Mouse (Mus musculus) thymus, postnatal 10 days (tissue): ENCODE results near the gene Nfe2l3.
"Not testable (repeated sequence)": the region's sequence is repeated elsewhere in the genome, so short reads cannot be mapped to it uniquely, and the experiment has no call there.

Experiments
- DNase-seq, 2 experiments: peaks; one replicate each; pipeline ENCODE4 v3.0.0; 2021; ENCODE audit warnings: low spot score in 2 of 2

Nfe2l3 gene

GRCm38 (mm10) chr6:51484556-51484955 lies 52.1 kb downstream of the Nfe2l3 start:
- DNase-seq = not testable (repeated sequence)

DNA sequence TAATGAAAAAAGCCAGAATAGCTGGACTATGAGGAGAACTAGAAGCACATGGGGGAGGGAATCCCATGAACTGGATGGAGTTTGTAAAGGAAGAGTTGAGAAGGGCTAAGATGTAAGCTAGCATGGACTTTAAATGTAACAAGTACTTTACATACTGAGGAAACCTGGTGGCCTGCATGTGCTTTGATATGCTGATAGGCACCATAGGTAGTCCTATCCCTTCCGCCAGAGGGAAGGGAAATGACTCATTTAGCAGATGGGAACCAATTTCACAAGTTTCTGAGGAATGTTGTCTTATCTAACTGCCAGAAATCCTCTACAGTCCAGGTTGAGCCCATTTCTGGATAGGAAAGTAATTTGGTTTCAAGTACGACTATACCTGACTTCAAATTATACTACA lies 53.2 kb downstream of the Nfe2l3 start:
- no peak for DNase-seq

DNA sequence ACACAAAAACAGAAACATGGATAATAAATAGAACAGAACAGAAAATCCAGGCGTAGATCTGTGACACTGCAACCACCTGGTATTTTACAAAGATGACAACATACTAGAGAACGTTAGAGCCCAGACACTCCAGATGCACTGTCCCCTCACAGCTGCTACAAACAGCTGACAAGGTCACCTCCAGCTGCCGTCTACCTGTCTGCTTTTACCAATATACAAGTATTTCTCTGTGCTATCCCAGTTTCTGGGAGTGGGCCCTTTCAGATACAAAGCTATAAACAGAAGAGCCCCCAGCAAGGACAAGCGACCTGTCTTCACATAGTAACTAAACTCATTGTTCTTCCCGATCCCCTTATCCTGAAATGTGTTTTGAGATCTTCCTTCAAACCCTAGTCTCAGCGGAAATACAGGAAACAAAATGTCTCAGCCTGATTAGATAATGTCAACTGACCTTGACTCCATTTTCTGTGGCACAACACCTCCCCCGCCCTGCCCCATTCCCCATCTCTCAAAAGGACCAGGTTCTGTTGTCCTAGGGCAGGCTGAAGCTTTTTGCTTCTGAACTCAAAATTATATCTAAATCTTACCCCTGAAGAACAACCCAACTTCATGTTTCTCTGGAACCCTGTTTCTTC lies 53.7 kb downstream of the Nfe2l3 start:
- DNase-seq = no peak

DNA sequence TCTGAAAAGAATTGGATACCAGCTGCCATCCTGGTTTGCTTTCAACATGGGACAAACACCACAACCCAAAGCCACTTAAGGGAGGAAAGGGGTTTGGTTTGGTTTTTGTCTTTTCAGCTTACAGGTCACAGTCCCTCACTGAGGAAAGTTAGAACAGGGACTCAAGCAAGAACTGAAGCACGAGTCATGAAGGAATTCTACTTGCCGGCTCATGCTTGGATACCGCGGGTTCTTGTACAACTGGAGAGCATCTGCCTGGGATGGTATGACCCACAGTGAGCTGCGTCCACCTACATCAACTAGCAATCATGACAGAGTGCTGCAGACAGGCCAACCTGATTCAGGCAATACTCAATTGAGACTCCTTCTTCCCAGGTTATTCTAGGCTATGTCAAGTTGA lies 54.3 kb downstream of the Nfe2l3 start:
- DNase-seq = no peak

DNA sequence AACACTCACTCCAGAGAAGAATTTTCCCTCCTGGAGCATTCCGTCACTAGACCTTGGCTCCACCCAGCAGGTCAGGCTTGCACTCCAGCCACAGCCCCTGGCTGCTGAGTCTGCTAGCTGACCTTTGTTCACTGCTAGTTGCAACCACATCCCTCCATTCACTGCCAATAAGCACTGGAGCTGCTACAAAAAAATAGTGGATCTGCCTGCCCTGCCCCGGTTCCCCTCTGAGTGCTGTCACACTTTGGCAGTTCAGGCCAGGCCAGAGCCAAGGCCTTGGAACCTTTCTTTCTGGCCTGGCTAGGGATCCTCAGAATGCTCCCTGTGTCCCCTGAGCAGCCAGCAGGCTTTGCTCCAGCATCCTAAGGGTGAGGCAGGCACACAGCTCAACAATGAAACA lies 57.3 kb downstream of the Nfe2l3 start:
- DNase-seq = no peak

GRCm38 (mm10) chr6:51497321-51498111 lies 65.0 kb downstream of the Nfe2l3 start:
- no peak for DNase-seq

GRCm38 (mm10) chr6:51505671-51506070 lies 73.2 kb downstream of the Nfe2l3 start:
- no peak for DNase-seq

GRCm38 (mm10) chr6:51507556-51507955 lies 75.1 kb downstream of the Nfe2l3 start:
- no peak for DNase-seq
